Mouse (Mus musculus) heart, adult 11 months (tissue): ENCODE results near the gene Palld.

Source experiments
- DNase-seq: peaks from one replicate; pipeline ENCODE4 v3.0.0; 2022

The Palld gene

DNA sequence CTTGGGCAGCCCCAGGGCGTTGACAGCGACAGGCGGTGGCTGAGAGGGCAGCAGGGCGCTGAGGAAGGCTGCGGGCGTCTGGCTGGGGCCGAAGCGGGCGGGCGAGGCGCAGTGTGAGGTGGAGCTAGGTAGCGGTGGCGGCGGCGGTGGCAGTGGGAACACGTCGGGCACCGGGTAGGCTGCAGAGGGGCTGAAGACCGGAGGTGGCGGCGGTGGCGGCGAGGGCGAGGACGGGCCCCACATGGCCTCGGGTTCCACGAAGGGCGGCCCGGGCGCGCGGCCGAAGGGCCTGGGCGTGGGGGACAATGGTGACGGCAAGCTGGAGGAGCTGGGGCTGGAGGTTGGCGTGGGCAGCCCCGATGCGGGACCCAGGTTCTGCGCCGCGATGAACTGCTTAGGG is 352.9 kb downstream of the Palld start:
- DNase-seq = peak; percentile 82

DNA sequence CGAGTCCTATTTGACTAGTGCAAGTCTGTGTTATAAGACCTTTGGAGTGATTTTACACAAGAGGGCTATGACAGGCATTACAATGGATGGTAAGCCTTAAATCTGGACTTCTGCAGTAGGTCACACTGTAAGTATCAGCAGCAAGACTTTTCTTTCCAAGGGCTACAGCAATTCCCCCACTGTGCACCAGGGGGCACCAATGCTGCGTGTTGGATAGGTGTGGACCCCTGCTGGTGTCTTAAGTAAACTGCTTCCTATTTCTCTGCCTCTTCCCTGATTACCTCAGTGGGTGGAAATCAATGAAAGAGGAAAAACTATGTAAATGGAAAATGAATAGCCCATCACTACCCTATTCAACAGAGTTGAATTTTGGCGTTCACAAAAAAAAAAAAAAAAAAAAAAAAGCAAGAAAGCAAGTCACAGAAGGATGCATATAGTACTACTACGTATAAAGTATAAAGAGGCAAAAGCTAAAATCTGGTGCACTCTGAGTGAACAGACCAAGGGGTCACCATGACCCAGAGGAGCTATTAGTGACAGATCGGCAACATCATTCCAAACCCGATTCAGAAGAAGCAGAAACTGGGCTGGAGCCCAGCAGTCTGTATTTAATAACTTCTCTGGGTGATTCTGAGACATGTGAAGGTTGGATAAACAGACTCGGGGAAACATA is 362.5 kb downstream of the Palld start:
- DNase-seq = peak; percentile 94

DNA sequence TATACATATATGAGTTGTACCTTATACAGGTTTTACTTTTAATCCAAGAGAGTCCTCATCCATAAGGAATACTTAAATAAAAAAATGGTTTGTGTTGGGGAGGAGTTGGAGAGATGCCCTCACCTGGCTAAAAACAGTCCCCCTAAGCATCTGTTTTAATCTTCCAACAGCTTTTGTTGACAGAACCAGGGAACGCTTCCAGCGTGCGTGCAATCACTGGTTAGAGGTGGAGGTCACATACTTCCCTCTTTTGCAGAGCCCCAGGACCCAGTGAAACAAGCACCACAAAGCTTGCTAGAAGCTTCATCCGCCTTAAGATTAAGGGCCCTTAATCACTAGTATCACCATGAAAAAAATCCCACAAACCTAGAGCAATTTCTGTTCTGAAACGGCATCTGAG is 365.0 kb downstream of the Palld start:
- DNase-seq = peak; percentile 94

DNA sequence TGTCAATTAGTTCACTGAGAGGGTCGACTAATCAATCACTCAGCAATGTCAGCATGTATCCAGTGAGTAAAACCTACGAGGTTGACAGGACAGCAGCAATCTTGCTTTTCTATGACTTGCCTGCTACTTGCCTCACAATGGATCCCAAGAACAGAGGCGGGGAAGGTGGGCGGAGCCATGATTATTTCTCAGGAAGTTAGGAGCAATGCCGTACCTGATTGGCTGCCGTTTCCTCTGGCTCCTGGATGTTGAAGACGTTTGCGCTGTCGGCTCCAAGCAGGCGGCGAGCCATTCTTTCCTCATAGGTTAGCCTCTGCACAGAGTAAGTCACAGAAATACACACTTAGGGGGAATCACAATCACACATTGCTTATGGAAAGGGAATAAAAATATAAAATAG is 367.0 kb downstream of the Palld start:
- no peak for DNase-seq

DNA sequence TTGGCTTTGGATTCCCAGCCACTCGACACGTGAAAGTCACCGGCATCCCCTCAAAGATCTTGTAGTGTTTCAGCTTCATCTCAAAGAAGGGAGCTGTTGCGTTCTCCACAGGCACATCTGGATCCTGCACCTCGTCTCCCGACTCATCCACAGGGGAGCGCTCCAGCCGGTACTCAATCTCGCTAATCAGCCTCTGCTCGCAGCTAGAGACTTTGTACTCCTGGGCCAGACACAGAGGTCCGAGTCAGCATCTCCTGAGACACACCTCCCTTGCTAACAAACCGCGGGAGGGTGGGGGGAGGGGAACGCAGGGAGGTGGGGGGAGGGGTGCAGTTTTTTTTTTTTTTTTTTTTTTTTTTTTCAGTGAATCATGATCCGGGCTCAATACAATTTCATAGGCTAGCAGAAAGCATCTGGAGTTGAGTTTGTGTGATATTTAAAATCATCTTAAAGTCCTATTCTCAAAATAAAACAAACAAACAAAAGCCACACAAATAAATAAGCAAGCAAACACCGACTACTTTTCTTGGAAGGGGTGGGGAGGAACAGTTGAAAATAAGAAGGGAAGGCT is 369.0 kb downstream of the Palld start:
- no peak for DNase-seq

DNA sequence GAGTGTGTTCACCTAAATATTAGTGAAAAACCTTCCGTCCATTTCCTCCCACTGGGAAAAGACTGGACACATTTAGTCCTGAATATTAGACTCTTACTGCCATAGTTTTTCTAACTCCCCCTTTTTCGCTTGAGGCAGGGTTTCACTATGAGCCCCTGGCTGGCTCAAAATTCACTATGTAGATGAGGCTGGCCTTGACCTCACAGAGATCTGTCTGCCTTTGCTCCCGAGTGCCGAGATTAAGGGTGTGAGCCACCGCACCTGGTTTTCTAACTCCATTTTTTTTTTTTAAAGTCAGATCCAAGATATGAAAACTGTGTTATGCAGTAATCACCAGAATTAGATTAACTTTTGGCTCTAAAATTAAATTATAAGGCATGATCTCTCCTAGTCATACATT is 369.7 kb downstream of the Palld start:
- DNase-seq = no peak

DNA sequence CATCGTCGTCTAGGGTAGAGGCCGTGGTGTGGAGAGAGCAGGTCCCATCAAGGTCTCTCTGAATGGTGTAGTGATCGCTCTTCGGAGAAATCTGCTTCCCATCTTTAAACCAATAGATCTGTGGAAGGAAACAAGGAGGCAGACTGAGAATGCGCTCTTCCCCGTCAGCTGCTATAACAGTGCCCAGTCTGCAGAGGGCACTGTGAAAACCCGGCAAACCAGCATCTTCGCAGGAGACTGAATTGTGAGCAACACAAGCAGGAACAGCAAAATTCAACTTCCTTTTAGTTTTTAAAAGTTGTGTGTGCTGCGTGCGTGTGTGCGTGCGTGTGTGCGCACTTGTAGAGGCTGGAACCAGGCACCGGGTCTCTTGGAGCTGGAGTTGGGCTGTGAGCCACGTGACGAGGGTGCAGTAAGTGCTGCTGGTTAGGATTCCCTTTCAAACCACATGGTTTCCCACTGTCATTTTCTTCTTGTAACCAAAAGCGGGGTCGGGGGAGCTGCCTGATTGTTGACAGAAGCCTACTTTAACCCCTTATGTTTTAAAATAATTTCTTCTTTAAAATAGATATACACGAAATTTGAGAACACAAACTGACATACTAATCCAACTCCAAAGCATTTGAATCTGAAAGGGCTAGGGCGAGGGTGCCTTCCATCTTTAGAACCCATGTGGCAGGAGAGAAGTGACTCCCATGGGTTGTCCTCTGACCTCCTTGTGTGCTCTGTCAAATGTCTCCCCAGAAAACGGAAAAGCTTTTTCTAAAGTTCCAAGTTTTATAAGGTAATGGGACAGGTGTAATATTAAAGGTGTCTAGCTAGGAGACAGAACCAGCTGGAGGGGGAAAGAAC is 370.3 kb downstream of the Palld start:
- no peak for DNase-seq

DNA sequence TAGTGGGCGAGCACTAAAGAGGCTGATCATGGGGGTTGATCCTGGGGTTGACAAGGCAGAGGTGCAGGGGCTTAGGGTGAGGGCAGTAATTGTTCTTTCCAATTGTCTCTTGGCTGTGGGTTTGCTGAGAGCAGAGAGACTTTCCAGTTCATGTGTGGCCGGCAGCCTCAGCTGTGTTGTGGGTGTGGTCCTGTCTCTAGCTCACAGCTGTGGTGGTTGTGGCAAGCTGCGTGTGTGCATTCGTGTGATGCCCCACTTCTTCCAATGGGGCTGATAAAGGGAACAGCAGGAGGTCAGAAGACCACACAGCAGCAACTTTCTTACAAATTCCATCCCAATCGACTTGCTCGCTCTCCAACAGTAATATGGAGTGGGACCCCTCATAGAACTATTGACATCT is 373.8 kb downstream of the Palld start:
- no peak for DNase-seq

DNA sequence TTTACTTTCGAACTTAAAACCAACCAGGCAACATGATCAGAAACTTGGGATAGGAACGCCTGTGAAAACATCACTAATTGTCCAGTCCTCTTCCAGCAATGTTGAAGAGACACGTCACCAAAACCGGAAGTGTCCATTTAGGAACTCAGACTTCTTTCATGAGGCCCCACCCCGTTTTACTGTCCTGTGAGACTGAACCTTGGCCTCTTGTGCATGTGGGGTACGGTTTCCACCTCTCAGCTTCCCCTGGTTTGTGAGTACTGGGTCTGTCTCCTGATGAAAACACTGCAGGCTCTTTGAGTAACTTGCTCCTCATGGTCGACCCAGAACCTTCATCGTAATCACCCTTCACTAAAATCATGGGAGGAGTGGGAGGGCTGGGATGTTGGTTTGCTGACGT is 374.3 kb downstream of the Palld start:
- DNase-seq = no peak

DNA sequence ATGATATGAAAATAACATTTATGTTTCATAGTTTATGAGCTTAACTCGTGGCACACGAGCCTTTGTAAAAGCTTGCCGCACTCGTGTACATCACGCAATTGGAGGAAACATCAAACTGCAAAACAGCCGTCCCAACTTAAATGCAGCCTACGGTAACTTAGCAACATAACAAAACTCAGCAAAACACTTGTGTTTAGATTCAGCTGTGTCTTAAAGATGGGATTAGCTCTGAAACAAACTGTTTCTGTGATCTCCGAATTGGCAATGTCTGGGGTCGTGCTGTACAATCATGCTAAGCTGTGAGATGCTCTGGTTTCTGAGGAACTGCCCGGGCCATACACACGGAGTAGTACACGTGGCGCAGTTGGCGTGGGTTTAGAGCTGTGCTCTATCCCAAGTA is 375.5 kb downstream of the Palld start:
- no peak for DNase-seq

DNA sequence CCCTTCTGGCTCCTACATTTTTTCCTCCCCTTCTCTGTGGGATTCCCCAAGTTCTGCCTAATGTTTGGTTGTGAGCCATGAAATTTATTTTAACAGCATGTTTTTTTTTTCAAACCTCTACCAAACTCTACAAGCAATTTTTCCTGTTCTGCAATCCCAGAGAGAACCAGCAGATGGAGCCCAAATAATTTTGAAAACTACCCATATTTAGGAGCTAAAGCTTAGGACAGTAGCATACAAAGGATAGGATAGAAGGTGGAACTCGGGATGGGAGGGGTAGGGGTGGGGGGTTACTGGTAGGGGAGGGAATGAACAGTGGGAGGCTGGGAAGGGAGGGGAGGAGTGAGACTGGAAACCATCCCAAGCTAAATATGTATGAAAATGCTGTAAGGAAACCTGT is 380.4 kb downstream of the Palld start:
- DNase-seq = no peak

DNA sequence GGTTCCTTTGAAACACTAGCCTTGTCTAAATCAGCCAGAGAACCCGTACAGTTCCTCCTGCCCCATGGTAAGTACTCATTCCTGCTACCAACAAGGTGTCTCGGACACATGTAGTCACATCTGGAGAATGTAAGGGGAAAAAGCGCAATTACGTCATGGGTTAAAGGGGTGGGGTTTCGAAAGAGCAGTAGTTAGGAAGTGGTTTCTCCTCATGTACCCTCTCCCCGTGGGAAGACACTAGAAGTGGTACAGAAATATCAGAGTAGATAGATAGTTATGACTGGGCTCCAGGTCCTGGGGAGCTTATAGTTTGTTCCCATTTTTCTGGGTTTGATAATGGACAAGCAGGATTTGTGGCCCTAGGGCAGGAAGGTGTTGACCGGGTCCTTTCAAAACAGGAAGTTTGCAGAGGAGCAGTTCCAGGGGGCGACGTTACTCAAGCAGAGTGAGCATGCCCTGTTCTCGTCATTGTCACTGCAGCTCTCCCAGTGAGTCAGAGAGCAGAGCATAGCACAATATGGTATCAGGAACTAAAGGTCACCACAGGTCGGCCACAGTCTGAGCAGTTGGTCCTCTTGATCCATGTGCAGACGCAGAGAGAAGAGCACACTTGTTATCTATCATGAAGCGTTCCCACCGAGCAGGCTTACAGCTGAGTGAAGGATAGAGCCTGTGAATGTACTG is 384.8 kb downstream of the Palld start:
- peak; percentile 70 for DNase-seq

DNA sequence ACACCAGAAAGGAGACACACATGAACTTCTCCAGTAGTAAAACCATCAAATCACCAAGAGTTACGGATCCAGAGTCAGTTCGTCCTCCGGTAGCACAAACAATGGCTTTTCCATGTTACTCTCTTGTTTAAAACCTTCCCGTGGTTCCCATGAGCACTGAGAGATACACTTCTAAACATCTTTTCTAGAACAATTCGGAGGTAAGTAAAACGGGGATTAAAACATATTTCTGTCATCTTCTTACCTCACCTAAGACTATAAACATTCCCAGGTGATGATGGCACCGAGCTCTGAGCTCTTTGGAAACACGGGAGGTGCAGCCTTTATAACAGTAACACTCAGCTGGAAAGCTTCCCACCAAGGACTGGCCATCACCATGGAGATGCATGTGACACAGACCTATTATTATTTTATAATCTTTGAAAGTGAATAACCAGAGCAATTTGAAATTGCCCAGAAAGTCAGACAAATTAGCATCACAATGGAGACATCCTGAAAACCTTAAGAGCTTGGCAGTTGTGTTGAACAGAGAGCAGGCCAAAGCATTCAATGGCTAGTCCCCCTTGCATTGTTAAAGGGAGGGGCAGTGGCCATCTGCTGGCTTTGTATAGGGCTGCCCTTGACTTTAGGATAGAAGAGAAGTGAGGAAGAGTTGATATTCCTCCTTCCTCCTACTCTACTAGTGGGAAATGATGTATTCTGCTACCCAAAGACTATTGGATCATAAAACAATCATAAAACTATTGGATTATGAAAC is 385.6 kb downstream of the Palld start:
- peak; percentile 67 for DNase-seq

DNA sequence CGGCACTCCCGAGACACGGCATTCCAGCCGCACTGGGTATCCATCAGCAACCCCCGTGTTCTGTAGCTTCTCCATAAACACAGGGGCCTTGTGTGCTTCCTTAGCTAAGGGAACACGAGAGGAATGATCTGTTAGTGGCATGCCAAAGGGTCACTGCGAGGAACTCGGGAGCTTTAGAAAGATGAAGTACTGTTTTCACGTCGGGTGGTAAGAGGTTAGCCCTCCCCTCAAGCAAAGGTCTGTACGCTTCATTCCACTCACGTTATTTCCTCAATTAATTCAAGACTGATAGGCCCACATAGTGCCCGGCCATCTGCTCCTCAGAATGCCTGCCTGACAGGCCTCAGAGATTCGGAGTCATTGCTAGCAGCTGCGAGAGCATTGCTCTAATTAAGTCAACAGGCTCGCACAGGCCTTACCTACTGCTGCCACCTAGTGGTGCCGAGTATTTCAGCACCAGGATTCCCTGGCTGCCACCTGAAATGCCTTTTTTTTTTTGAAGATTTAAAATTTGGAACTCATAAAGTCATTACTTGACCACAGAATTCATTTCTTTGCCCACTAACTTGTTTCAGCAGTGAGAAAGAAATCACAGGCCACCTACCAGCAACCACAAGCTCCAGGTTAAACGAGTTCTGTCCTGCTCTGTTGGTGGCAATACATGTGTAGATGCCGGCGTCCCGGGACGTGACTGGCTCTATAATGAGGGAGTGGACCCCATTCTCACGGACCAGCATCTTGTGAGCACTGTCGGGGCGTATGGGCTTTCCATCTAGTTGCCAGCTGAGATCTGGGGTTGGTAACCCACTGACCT is 386.4 kb downstream of the Palld start:
- peak; percentile 92 for DNase-seq

DNA sequence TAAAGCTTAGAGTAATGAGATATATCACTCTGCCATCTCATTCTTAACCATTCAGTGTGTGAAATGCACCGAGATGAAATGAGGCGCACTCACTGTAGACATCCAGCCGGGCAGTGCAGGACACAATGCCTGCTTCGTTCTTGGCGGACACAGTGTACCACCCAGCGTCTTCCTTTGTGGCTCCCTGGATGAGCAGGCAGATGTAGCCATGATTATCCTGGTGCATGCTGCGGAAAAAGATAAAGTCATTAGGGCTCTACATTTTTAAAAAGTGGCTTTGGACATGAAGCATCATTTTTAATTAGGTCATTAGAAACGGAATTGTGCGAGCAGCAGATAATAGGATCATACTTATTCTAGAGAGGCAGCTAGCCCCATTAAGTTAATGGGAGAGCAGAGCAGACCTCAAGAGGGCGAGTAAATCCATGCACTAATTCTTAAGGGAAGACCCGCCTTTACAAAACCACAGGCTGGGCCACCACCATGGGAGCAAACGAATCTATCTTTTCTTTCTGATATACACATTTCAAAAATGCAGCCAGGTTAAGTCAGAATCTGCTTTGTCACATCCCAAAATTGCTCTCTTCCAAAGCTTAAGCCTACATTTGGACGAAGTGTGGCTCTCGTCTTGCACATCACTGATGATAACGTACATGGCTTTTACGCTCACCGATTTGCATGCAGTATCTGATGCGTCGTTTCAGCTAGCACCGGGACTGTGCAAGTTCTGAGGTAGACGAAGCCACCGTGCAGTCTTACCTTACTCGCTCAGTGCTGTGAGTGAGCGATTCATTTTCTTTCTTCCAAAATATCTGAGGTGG is 387.2 kb downstream of the Palld start:
- peak; percentile 29 for DNase-seq

DNA sequence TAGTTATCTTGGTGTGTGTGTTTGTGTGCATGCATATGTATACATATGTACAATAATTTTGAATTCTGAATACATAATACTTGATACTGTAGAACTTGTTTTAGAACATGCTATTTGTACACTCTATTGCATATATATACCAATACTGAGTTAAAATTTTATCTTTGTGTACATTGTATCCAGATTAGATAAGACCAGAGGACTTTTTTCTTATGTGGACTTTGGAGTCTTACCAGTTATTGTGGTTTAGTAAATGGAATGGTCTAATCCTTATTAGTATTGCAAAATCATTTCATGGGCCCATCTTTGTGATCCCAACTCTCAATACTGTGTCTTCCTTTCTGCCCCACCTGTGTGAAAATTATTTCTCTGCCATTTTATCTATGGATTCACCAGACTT is 400.2 kb downstream of the Palld start:
- no peak for DNase-seq

DNA sequence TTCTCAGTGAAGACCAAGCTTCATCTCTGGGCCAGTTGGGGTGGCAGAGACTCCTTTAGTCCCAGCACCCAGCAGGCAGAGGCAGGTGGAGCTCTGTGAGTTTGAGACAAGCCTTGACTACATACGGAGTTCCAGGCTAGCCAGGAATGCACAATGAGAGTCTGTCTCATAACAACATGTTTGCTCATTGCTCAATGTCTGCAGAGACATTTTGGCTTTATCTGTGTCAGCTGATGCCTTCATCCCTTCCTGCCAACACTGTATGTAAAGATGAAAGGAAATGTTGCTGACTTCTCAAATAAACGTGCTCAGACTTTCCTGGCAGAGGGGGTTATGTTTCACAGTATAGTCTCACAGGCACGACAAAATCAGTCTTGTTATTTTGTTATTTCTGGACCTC is 401.6 kb downstream of the Palld start:
- DNase-seq = no peak

DNA sequence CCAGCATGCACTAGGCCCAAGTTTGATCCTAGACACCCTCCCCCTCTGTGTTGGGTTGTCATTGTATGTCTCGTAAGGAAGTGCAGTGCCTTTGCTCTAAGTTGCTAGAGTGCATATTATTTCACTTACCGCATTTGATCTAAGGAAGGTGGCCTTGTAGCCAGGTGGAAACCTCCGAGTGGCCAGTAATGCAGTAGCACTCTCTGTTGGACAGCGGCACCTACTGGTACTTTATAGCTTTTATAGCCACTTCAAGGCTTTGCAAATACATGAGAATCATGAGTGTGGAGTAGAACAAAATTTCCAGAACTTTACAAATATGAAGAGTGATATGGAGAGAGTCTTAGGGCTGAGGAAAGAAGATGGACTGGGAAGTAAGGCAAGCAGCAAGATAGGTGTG is 403.5 kb downstream of the Palld start:
- no peak for DNase-seq

DNA sequence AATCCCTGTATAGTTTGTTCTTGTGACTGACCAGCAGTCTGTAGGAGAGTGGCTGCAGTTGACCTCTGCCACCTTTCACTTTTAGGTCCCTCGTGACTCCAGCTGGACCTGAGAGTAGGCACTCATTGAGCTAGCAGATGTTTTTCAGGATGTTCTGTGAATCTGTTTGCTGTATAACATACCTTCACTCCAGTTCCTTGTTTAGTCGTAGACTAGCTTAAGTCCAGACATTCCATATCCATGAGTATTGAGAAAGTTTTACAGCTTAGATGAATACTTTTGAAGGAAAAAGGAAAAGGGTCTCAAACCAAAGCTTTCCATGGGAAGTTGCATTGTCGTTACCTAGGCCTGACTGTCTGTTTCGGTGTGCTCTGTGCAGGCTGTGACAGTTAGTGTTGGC is 405.4 kb downstream of the Palld start:
- DNase-seq = no peak

DNA sequence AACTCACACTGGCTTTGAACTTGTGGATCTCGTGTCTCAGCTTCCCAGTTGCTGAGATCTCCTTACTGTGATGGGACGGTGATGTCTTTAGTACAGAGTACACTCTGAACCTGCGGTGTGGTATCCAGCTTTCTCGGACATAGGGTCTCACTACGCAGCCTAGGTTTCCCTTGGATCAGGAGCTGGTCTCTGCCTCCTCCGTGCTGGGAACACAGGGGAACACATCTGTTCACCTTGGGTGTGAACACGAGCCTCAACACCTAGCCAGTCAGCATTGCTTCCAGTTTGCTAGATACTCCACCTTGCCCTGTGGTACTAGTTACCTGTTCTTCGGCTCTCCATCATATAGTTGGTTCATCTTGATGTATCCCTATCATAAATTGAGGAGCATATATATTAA is 413.9 kb downstream of the Palld start:
- DNase-seq = peak; percentile 91

DNA sequence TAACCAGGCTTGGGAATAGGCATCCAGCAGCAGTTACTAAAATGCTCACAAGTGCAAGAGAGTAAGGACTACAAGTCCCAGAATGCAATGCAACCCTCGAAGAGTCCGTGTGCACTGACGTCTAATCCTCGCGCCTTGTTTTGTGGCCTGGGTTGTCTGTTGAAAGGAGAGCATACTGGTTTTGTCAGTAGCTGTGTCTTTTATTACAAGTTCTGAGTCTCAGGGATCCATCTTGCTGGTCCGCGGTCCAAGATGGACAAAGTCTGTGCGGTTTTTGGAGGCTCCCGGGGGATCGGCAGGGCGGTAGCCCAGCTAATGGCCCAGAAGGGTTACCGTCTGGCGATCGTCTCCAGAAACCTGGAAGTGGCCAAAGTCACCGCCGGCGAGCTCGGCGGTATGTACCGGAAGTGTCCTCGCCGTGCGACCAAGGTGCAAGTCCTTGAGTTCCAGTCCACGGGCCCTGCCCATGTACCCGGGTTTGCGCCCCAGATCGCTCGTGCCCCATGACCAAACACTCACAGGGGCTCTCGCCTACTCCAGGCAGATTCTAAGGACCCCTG is 414.8 kb downstream of the Palld start, which contains the start of gene Cbr4:
Gene Cbr4, plus strand, starts transcription at position 138 of the 560 bp plus-strand sequence.
- peak; percentile 98 for DNase-seq
